Mouse (Mus musculus) hindbrain, embryonic 15.5 days (tissue): ENCODE data around the gene Mef2a. TPM values are rescaled to one million over a fixed set of nuclear protein-coding genes. Genes with fewer than 3 reads are reported as not detected.

ENCODE experiments used
- ATAC-seq: fragments of 200-750 bp; cut with Nextera tagmentation; 2 replicates; pipeline ENCODE4 v1.8.0; 2017; ENCODE audit warnings: low read depth, moderate number of reproducible peaks, moderate TSS enrichment; ENCODE audit not compliant: low FRiP score
- H3K27ac ChIP-seq: fragments of 300-500 bp; sonication (generic); replicated peaks from 2 replicates; pipeline ENCODE4 v1.5.1; 2015; ENCODE audit warnings: mild to moderate bottlenecking, inconsistent platforms
- H3K27me3 ChIP-seq: fragments of 300-500 bp; sonication (generic); 2 replicates; pipeline ENCODE4 v1.6.1; 2015; ENCODE audit warnings: control low read depth, inconsistent platforms
- H3K36me3 ChIP-seq: fragments of 300-500 bp; sonication (generic); 2 replicates; pipeline ENCODE4 v1.6.1; 2015; ENCODE audit warnings: control low read depth, inconsistent platforms
- H3K4me1 ChIP-seq: fragments of 300-500 bp; sonication (generic); replicated peaks from 2 replicates; pipeline ENCODE4 v1.6.1; 2015; ENCODE audit warnings: control low read depth, inconsistent platforms
- H3K4me2 ChIP-seq: fragments of 300-500 bp; sonication (generic); 2 replicates; pipeline ENCODE4 v1.6.1; 2015; ENCODE audit warnings: moderate library complexity, mild to moderate bottlenecking, inconsistent platforms
- H3K4me3 ChIP-seq: fragments of 300-500 bp; sonication (generic); 2 replicates; pipeline ENCODE4 v1.5.1; 2015; ENCODE audit warnings: mild to moderate bottlenecking, inconsistent platforms
- H3K9ac ChIP-seq: fragments of 300-500 bp; sonication (generic); 2 replicates; pipeline ENCODE4 v1.6.1; 2015; ENCODE audit warnings: inconsistent platforms
- H3K9me3 ChIP-seq: fragments of 300-500 bp; sonication (generic); 2 replicates; pipeline ENCODE4 v1.6.1; 2016; ENCODE audit warnings: control low read depth, inconsistent platforms
- WGBS: fragments of 180-500 bp; shearing (Covaris S2); methylation state at CpG from one replicate; pipeline ENCODE4 v1.1.7; 2015; 5-methylcytosine and 5-hydroxymethylcytosine counted together
- polyA plus RNA-seq: library from polyadenylated mRNA; unstranded; fragments of >200 nt; fragmentation: Nextera tagmentation; extraction: Ambion mirVana; gene quantifications from 2 replicates; pipeline ENCODE4 v1.2.1, GENCODE M21; 2015

Gene Mef2a
- polyA plus RNA-seq, 1 experiment from 2014 or later: 35.0 TPM

- Histone ChIP-seq H3K27ac (no peak overlapping the region), H3K27me3 (no peaks in the 10 kb centered on the region), H3K4me1 (no peaks in the 10 kb centered on the region), H3K4me2 (no peak overlapping the region), H3K4me3 (no peak overlapping the region), H3K9ac (no peak overlapping the region), H3K9me3 (no peaks in the 10 kb centered on the region), H3K36me3 (no peaks in the 10 kb centered on the region)
- no peak for ATAC-seq
- 84% methylated on average over 6 of the region's 6 CpGs for WGBS
Measured at GRCm38 (mm10) chr7:67216351-67216750, 156.3 kb downstream of the Mef2a start.

- Histone ChIP-seq H3K4me1 (no peaks in the 10 kb centered on the region), H3K9me3 (no peaks in the 10 kb centered on the region), H3K4me2 (no peak overlapping the region), H3K4me3 (no peak overlapping the region), H3K27me3 (no peaks in the 10 kb centered on the region), H3K9ac (no peak overlapping the region), H3K27ac (no peak overlapping the region), H3K36me3 (no peaks in the 10 kb centered on the region)
- 90% methylated on average over 1 of the region's 1 CpGs for WGBS
- no peak for ATAC-seq
Measured at GRCm38 (mm10) chr7:67213589-67213988, 159.1 kb downstream of the Mef2a start.

- H3K4me3 ChIP-seq: no peak overlapping the region
- no peaks in the 10 kb centered on the region for H3K9me3 ChIP-seq
- no peak overlapping the region for H3K4me2 ChIP-seq
- no peak for ATAC-seq
- no peak overlapping the region for H3K9ac ChIP-seq
- H3K27me3 ChIP-seq: no peaks in the 10 kb centered on the region
- H3K4me1 ChIP-seq: no peaks in the 10 kb centered on the region
- H3K36me3 ChIP-seq: no peaks in the 10 kb centered on the region
- H3K27ac ChIP-seq: no peak overlapping the region
- WGBS: 25% methylated on average over 4 of the region's 4 CpGs
Measured at GRCm38 (mm10) chr7:67211971-67212370, 160.7 kb downstream of the Mef2a start.

GRCm38 (mm10) chr7:67211341-67211740, 161.3 kb downstream of the Mef2a start:
- H3K9ac ChIP-seq: no peak overlapping the region
- ATAC-seq: no peak
- no peak overlapping the region for H3K4me3 ChIP-seq
- H3K4me1 ChIP-seq: no peaks in the 10 kb centered on the region
- H3K36me3 ChIP-seq: no peaks in the 10 kb centered on the region
- no peak overlapping the region for H3K27ac ChIP-seq
- no peak overlapping the region for H3K4me2 ChIP-seq
- no peaks in the 10 kb centered on the region for H3K9me3 ChIP-seq
- no peaks in the 10 kb centered on the region for H3K27me3 ChIP-seq
- WGBS: 19% methylated on average over 6 of the region's 6 CpGs

DNA sequence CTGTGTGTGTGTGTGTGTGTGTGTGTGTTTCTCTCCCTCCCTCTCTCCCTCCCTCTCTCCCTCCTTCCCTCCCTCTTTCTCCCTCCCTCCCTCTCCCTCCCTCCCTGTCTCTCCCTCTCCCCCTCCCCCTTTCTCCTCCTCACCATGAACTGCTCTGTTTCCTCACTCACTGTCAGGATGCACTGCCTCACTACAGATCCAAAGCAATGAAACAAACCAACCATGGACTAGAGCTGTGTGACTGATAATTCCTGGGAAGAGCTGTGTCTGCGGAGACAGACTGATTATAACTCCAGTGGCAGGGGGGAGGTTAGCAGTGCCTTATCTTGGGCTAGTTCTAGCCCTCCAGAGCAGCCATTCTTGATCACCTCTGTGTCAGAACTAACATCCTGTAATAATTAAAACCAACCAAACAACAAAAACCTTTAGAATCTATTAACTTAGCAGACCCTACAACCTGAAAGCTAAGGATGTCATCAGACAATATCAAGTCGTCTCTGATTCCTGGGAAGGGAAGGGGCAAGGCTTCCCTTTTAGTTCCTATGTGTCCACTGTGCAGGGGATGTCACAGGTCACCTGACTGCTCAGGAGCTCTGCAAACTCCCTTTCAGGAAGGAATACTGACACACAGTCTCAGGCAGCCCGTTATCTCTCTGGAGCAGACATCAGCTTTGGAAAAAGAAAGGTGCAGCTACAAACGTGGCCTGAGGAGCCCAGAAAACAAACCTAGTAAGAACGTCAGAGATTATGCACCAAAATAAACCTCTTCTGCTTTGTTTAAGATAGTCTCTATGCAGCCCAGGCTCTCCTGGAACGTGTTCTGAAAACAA, 162.4 kb downstream of the Mef2a start:
- Histone ChIP-seq H3K4me2 (no peak overlapping the region), H3K9ac (no peak overlapping the region), H3K27ac (no peak overlapping the region), H3K36me3 (no peaks in the 10 kb centered on the region), H3K9me3 (no peaks in the 10 kb centered on the region), H3K4me3 (no peak overlapping the region), H3K4me1 (no peaks in the 10 kb centered on the region), H3K27me3 (no peaks in the 10 kb centered on the region)
- 71% methylated on average over 6 of the region's 6 CpGs for WGBS
- ATAC-seq: no peak

- H3K4me3 ChIP-seq: no peak overlapping the region
- no peak for ATAC-seq
- no peak overlapping the region for H3K27ac ChIP-seq
- no peaks in the 10 kb centered on the region for H3K4me1 ChIP-seq
- H3K9me3 ChIP-seq: no peaks in the 10 kb centered on the region
- H3K27me3 ChIP-seq: no peaks in the 10 kb centered on the region
- no peaks in the 10 kb centered on the region for H3K36me3 ChIP-seq
- H3K4me2 ChIP-seq: no peak overlapping the region
- H3K9ac ChIP-seq: no peak overlapping the region
- WGBS: 97% methylated on average over 1 of the region's 1 CpGs
Measured at GRCm38 (mm10) chr7:67208317-67208716, 164.3 kb downstream of the Mef2a start.

- H3K36me3 ChIP-seq: no peaks in the 10 kb centered on the region
- WGBS: 57% methylated on average over 6 of the region's 6 CpGs
- no peak overlapping the region for H3K27ac ChIP-seq
- no peaks in the 10 kb centered on the region for H3K27me3 ChIP-seq
- no peak overlapping the region for H3K9ac ChIP-seq
- H3K9me3 ChIP-seq: no peaks in the 10 kb centered on the region
- H3K4me2 ChIP-seq: no peak overlapping the region
- H3K4me1 ChIP-seq: no peaks in the 10 kb centered on the region
- no peak for ATAC-seq
- no peak overlapping the region for H3K4me3 ChIP-seq
Measured at GRCm38 (mm10) chr7:67207701-67208100, 165.0 kb downstream of the Mef2a start.

- 78% methylated on average over 10 of the region's 10 CpGs for WGBS
- no peak overlapping the region for H3K27ac ChIP-seq
- ATAC-seq: no peak
- H3K4me3 ChIP-seq: no peak overlapping the region
- H3K9me3 ChIP-seq: no peaks in the 10 kb centered on the region
- H3K4me2 ChIP-seq: no peak overlapping the region
- H3K4me1 ChIP-seq: no peaks in the 10 kb centered on the region
- no peak overlapping the region for H3K9ac ChIP-seq
- no peaks in the 10 kb centered on the region for H3K36me3 ChIP-seq
- no peaks in the 10 kb centered on the region for H3K27me3 ChIP-seq
Measured at GRCm38 (mm10) chr7:67206496-67206895, 166.2 kb downstream of the Mef2a start.

GRCm38 (mm10) chr7:67205734-67206425, 166.8 kb downstream of the Mef2a start:
- ATAC-seq: no peak
- H3K36me3 ChIP-seq: no peaks in the 10 kb centered on the region
- no peak overlapping the region for H3K27ac ChIP-seq
- H3K4me2 ChIP-seq: no peak overlapping the region
- 86% methylated on average over 9 of the region's 9 CpGs for WGBS
- no peaks in the 10 kb centered on the region for H3K9me3 ChIP-seq
- H3K4me3 ChIP-seq: no peak overlapping the region
- H3K9ac ChIP-seq: no peak overlapping the region
- no peaks in the 10 kb centered on the region for H3K27me3 ChIP-seq
- no peaks in the 10 kb centered on the region for H3K4me1 ChIP-seq

GRCm38 (mm10) chr7:67203625-67204024, 169.0 kb downstream of the Mef2a start:
- no peak for ATAC-seq
- H3K36me3 ChIP-seq: no peaks in the 10 kb centered on the region
- H3K4me2 ChIP-seq: no peak overlapping the region
- no peaks in the 10 kb centered on the region for H3K9me3 ChIP-seq
- H3K27ac ChIP-seq: no peak overlapping the region
- H3K9ac ChIP-seq: no peak overlapping the region
- no peaks in the 10 kb centered on the region for H3K27me3 ChIP-seq
- no peak overlapping the region for H3K4me3 ChIP-seq
- WGBS: 72% methylated on average over 3 of the region's 3 CpGs
- H3K4me1 ChIP-seq: no peaks in the 10 kb centered on the region

DNA sequence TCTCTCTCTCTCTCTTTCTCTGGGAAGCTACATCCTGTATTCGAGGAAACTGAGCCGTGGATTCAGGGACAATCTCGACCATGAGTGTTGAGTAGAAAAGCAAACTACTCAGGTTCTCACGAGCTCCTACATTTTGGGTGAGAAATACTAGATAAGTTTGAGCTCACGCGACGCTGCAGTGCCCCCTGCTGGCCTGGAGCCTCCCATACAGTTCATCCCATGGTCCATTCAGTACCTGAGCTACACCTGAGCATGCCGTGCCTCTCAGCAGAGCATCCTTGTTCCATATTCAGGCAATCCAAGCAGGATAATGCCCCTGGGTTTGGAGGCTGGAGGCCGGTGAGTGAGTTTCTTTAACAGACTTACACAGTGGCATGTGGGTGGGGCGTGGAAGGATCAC, 173.2 kb downstream of the Mef2a start:
- H3K4me2 ChIP-seq: no peak overlapping the region
- no peaks in the 10 kb centered on the region for H3K27me3 ChIP-seq
- whole genome bisulfite sequencing: 24% methylated on average over 10 of the region's 10 CpGs
- H3K9me3 ChIP-seq: no peaks in the 10 kb centered on the region
- no peak for ATAC-seq
- H3K4me1 ChIP-seq: no peaks in the 10 kb centered on the region
- no peak overlapping the region for H3K9ac ChIP-seq
- H3K27ac ChIP-seq: no peak overlapping the region
- no peaks in the 10 kb centered on the region for H3K36me3 ChIP-seq
- no peak overlapping the region for H3K4me3 ChIP-seq

DNA sequence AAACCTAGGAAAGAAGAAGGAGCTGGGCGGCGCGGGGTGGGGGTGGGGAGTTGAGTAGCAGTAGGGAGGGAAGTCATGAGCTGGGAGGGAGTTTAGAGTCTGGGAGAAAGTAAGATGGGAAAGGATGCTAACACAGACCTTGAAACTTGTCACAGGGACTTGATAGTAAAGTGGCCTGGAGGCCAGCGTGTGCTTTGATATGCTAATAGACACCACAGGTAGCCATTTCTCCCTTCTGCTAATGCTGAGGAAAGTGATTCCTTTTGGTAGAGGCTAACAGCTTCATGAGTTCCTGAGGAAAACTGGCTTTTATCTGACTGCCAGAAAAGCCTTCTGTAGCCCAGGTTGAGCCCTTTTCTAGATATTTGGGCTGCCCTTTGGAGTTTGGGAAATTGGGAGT, 188.9 kb downstream of the Mef2a start:
- H3K4me3 ChIP-seq: no peak overlapping the region
- WGBS: 11% methylated on average over 4 of the region's 4 CpGs
- no peaks in the 10 kb centered on the region for H3K4me1 ChIP-seq
- no peak overlapping the region for H3K4me2 ChIP-seq
- H3K36me3 ChIP-seq: no peaks in the 10 kb centered on the region
- no peak overlapping the region for H3K9ac ChIP-seq
- no peaks in the 10 kb centered on the region for H3K9me3 ChIP-seq
- no peak overlapping the region for H3K27ac ChIP-seq
- no peak for ATAC-seq
- H3K27me3 ChIP-seq: no peaks in the 10 kb centered on the region
